Mouse (Mus musculus): Measurements from ENCODE around the gene Snf8.

DNA sequence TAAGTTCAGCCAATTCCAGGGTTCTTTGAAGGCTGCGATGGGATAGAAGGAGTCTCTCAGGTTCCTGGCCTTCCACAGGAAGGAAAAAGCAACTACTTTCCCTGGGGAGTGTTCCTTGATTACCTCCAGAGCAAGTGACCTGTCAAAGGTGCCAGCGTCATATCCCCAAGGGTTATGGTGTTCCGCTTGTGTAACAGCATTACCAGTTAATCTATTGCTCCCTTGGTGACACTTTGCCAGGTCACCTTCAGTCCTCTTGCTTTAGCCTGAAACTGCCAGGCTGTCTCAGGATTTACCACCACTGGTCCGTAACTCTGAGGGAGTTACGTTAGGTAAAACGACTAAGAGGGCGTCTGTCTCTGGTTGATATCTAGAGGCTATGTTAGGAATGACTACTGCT lies 35.7 kb downstream of the Snf8 start:
- TF ChIP-seq POLR2A (IDR thresholded peaks at IDR 0.05; ENCODE audit: borderline replicate concordance, low read depth, low read length) (no peak), CTCF (IDR thresholded peaks at IDR 0.05; ENCODE audit: low read depth, low read length) (no peak)
